Comparison of ENCODE assay signal across 13 mouse cellular contexts in the genomic region with DNA sequence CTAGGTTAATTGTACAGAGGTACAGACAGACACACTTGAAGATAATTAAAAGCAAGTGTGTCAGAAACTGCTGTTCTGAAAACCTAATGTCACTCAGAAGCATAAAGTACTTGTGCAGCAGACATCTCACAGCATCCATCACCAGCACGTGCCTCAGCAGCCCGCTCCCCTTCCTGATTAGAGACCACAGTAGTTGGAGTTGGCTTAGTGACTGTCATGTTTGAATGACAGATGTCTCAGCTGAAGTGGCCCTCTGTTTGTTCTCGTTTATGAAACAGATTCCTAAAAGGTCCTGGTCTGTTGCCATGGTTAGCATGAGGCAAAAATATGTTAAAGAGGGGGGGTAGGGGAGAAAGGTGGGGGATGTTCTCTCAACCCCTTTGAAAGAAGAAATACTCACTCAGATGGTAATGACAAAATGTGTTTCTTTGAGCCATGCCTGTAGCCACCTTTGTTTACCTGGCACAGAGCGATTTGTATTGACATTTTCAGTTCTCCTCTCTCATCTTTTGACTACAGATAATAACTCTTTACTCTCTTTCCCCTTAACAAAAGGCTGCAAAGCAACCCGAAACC.
DNase-seq lines count a peak whose midpoint lies in the region; ATAC-seq and TF ChIP-seq lines count a peak whose summit lies in the region.
"Had no signal": no experiment of that assay in that cellular context is flagged by ENCODE, and none has a peak within 500 bp of the region (broad histone marks: within the 10 kb centered on the region; RNA-seq: fewer than 3 reads in every experiment).

No protein-coding gene starts in this region.

- no peaks in the 10 kb centered on the region for H3K9me3 ChIP-seq in heart, embryonic 14.5 days (ENCODE audit: control insufficient read depth, low read length)
- H3K9me3 ChIP-seq in forebrain, postnatal 0 days (ENCODE audit: low read length) = 0 out of 2 replicates have a peak, but pooled peaks cover 3% of the 10 kb centered on the region
- H3K9me3 ChIP-seq in midbrain, embryonic 14.5 days (ENCODE audit: control insufficient read depth, low read length) = no peaks in the 10 kb centered on the region
- no peaks in the 10 kb centered on the region for H3K9me3 ChIP-seq in intestine, embryonic 15.5 days

- TF ChIP-seq CTCF in forebrain, postnatal 0 days (IDR thresholded peaks at IDR 0.05; ENCODE audit: low read depth) = no peak

- H3K4me1 ChIP-seq in heart, embryonic 14.5 days (ENCODE audit: control insufficient read depth in 2 of 2, insufficient read depth in 2 of 2, low read length in 2 of 2) = peaks cover 0 to 7% of the 10 kb centered on the region in 2 experiments; a peak in 1 of 4 replicates
- H3K4me1 ChIP-seq in forebrain, postnatal 0 days (ENCODE audit: insufficient read depth) = no peaks in the 10 kb centered on the region
- peaks cover 5% of the 10 kb centered on the region; the same call in 1 of the 2 replicates for H3K4me1 ChIP-seq in midbrain, embryonic 14.5 days (ENCODE audit: control insufficient read depth, insufficient read depth, low read length)
- no peaks in the 10 kb centered on the region for H3K4me1 ChIP-seq in intestine, embryonic 15.5 days (replicated peaks)

- DNase-seq in heart, adult 18-20 months = no peak
- DNase-seq in embryo, embryonic 10.5 days (ENCODE audit: low spot score) = peak; percentile 53
- DNase-seq in forebrain, postnatal 0 days = no peak
- DNase-seq in midbrain, embryonic 14.5 days = peak; percentile 33
- no peak for DNase-seq in lung, adult 18-20 months
- DNase-seq in urinary bladder, postnatal 4 days (ENCODE audit: low spot score in 2 of 2) = no peak
- DNase-seq: adrenal gland, adult 2 months; kidney, postnatal 10 days; lung, adult 2 months; right cerebral cortex, adult 18-20 months had no signal

- WGBS in heart, embryonic 14.5 days = 21% methylated on average over 5 of the region's 5 CpGs
- WGBS in forebrain, postnatal 0 days = 9% methylated on average over 5 of the region's 5 CpGs
- 4% methylated on average over 5 of the region's 5 CpGs for WGBS in midbrain, embryonic 14.5 days
- 18% methylated on average over 5 of the region's 5 CpGs for WGBS in intestine, embryonic 15.5 days

- H3K36me3 ChIP-seq in heart, embryonic 14.5 days (ENCODE audit: control insufficient read depth, insufficient read depth, low read length) = no peaks in the 10 kb centered on the region
- H3K36me3 ChIP-seq in forebrain, postnatal 0 days (ENCODE audit: insufficient read depth) = no peaks in the 10 kb centered on the region
- no peaks in the 10 kb centered on the region for H3K36me3 ChIP-seq in midbrain, embryonic 14.5 days (ENCODE audit: control insufficient read depth, insufficient read depth, low read length)
- no peaks in the 10 kb centered on the region for H3K36me3 ChIP-seq in intestine, embryonic 15.5 days

- no peak overlapping the region for H3K9ac ChIP-seq in heart, embryonic 14.5 days (ENCODE audit: low read length)
- peak overlapping the region; percentile 6; the same call in 1 of the 2 replicates for H3K9ac ChIP-seq in forebrain, postnatal 0 days
- H3K9ac ChIP-seq in midbrain, embryonic 14.5 days (replicated peaks; ENCODE audit: low read length) = peak overlapping the region; percentile 37
- no peak overlapping the region for H3K9ac ChIP-seq in intestine, embryonic 15.5 days

- H3K4me2 ChIP-seq in heart, embryonic 14.5 days (ENCODE audit: low read length) = peak overlapping the region; percentile 44
- H3K4me2 ChIP-seq in forebrain, postnatal 0 days (ENCODE audit: low read depth) = peak overlapping the region; percentile 31
- H3K4me2 ChIP-seq in midbrain, embryonic 14.5 days (ENCODE audit: low read length) = peak overlapping the region; percentile 50
- no peak overlapping the region for H3K4me2 ChIP-seq in intestine, embryonic 15.5 days (replicated peaks)

- no peak overlapping the region for H3K27ac ChIP-seq in heart, embryonic 14.5 days (replicated peaks in 1 of 2; ENCODE audit: control insufficient read depth in 1 of 2, insufficient read depth in 1 of 2, low read depth in 2 of 2, low read length in 2 of 2)
- H3K27ac ChIP-seq in forebrain, postnatal 0 days (ENCODE audit: low read depth, low read length) = no peak overlapping the region
- H3K27ac ChIP-seq in midbrain, embryonic 14.5 days (replicated peaks; ENCODE audit: low read depth, low read length) = peak overlapping the region; percentile 41; the same call in 1 of the 2 replicates
- no peak overlapping the region for H3K27ac ChIP-seq in intestine, embryonic 15.5 days

- no peaks in the 10 kb centered on the region for H3K27me3 ChIP-seq in heart, embryonic 14.5 days (ENCODE audit: control insufficient read depth, insufficient read depth, low read length)
- H3K27me3 ChIP-seq in forebrain, postnatal 0 days (ENCODE audit: insufficient read depth, low read length) = no peaks in the 10 kb centered on the region
- H3K27me3 ChIP-seq in midbrain, embryonic 14.5 days (ENCODE audit: control insufficient read depth, insufficient read depth, low read length) = peaks cover 7% of the 10 kb centered on the region; the same call in 1 of the 2 replicates
- H3K27me3 ChIP-seq in intestine, embryonic 15.5 days (replicated peaks) = no peaks in the 10 kb centered on the region

- H3K4me3 ChIP-seq in heart, embryonic 14.5 days (ENCODE audit: control insufficient read depth in 1 of 2, insufficient read depth in 1 of 2, low read depth in 1 of 2, low read length in 2 of 2) = no peak overlapping the region
- H3K4me3 ChIP-seq in forebrain, postnatal 0 days (ENCODE audit: low read depth, low read length) = peak overlapping the region; percentile 21
- peak overlapping the region; percentile 26 for H3K4me3 ChIP-seq in midbrain, embryonic 14.5 days (replicated peaks; ENCODE audit: low read depth, low read length)
- H3K4me3 ChIP-seq in intestine, embryonic 15.5 days (replicated peaks) = no peak overlapping the region
- H3K4me3 ChIP-seq: erythroblast, embryonic 14.5 days had no signal

- no peak for ATAC-seq in heart, embryonic 14.5 days (ENCODE audit: insufficient number of reproducible peaks, insufficient read depth, low FRiP score, low read depth)
- ATAC-seq in forebrain, postnatal 0 days = peak; percentile 77
- ATAC-seq in midbrain, embryonic 14.5 days (ENCODE audit: low FRiP score, low TSS enrichment) = no peak; the same call in 1 of the 2 replicates
- no peak for ATAC-seq in intestine, embryonic 15.5 days

Comparison
In these comparisons a context has a peak if more than half of its experiments do, and no peak if none do; other contexts are left out.
1. H3K4me3 ChIP-seq: peak in forebrain, postnatal 0 days (single experiment) and midbrain, embryonic 14.5 days (single experiment); none in heart, embryonic 14.5 days (0 of 2) and intestine, embryonic 15.5 days (single experiment).
2. H3K9ac ChIP-seq: peak in forebrain, postnatal 0 days (single experiment) and midbrain, embryonic 14.5 days (single experiment); none in heart, embryonic 14.5 days (single experiment) and intestine, embryonic 15.5 days (single experiment).
3. DNase-seq: peak in embryo, embryonic 10.5 days (single experiment) and midbrain, embryonic 14.5 days (single experiment); none in heart, adult 18-20 months (0 of 2), forebrain, postnatal 0 days (single experiment), lung, adult 18-20 months (0 of 2) and urinary bladder, postnatal 4 days (0 of 2).